Mouse (Mus musculus) lung, postnatal 0 days (tissue): ENCODE measurements at regions not wholly inside any gene's neighbourhood (a gene's known extent, or its start where the extent isn't known, plus 50 kb on each side); places are given as distances from the start of the nearest gene placed in this dataset.

ENCODE experiments used
- CTCF ChIP-seq: IDR thresholded peaks from 2 replicates; pipeline ENCODE4 v1.5.1; 2016; ENCODE audit warnings: antibody characterized with exemption, mild to moderate bottlenecking
- EP300 ChIP-seq: IDR thresholded peaks from 2 replicates; pipeline ENCODE4 v1.6.1; 2016; ENCODE audit warnings: antibody characterized with exemption, mild to moderate bottlenecking, control low read depth

- TF ChIP-seq CTCF: no peak
- TF ChIP-seq EP300: no peak
Observed at GRCm38 (mm10) chr10:117988076-117988475, 142.2 kb upstream of the Rap1b start.
